Mouse (Mus musculus) embryonic fibroblast, embryonic 13.5 days (primary cell): ENCODE measurements around the gene Arhgap23. TPM values are rescaled to one million over a fixed set of nuclear protein-coding genes. Genes with fewer than 3 reads are reported as not detected.

Experiments used
- H3K27ac ChIP-seq: 2 replicates; pipeline ENCODE4 v1.5.1; 2012; ENCODE audit warnings: low read length, control low read depth, inconsistent platforms; ENCODE audit not compliant: insufficient read depth
- H3K4me1 ChIP-seq: 2 replicates; pipeline ENCODE4 v1.6.1; 2011; ENCODE audit warnings: low read length; ENCODE audit not compliant: control insufficient read depth, insufficient read depth
- H3K4me3 ChIP-seq: 2 replicates; pipeline ENCODE4 v1.5.1; 2011; ENCODE audit warnings: mild to moderate bottlenecking, control low read depth, low read length; ENCODE audit not compliant: insufficient read depth
- CTCF ChIP-seq: IDR thresholded peaks from 2 replicates; pipeline ENCODE4 v1.5.1; 2011; ENCODE audit warnings: mild to moderate bottlenecking, control low read depth, low read length, moderate library complexity, borderline replicate concordance; ENCODE audit not compliant: insufficient read depth
- POLR2A ChIP-seq: IDR thresholded peaks from 2 replicates; pipeline ENCODE4 v1.6.1; 2011; ENCODE audit warnings: low read depth, mild to moderate bottlenecking, control low read depth, low read length, moderate library complexity
- polyA plus RNA-seq: library from polyadenylated mRNA; stranded (reverse); fragments of >200 nt; gene quantifications from 2 replicates; pipeline ENCODE4 v1.2.4, GENCODE M21; 2011; ENCODE audit warnings: low read depth; ENCODE audit not compliant: missing spikeins, insufficient read length

The Arhgap23 gene
- polyA plus RNA-seq, 1 experiment: 49.2 TPM

DNA sequence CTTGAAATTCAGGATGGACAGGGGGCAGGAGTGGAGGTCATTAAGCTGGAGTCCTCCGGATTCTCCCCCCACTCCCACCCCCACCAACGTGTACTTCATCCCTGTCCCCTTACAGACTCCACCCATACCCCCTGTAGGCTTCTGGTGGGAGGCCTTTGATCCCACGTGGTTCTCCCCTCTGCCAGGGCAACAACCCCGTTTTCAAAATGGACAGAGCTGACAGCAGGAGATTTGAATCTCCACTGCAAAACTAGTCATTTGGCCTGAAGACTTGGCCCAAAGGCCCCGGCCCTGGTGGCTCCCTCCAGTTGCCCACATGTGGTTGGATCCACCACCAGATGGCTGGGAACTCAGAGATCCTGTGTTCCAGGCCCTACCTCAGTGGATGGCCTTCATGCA, 1.3 kb downstream of the Arhgap23 start:
- H3K4me1 ChIP-seq: peaks cover 9% of the 10 kb centered on the region; the same call in 1 of the 2 replicates
- peak overlapping the region; percentile 23; the same call in 1 of the 2 replicates for H3K27ac ChIP-seq
- peak overlapping the region; percentile 91 for H3K4me3 ChIP-seq
- TF ChIP-seq POLR2A: no peak
- no peak for TF ChIP-seq CTCF

DNA sequence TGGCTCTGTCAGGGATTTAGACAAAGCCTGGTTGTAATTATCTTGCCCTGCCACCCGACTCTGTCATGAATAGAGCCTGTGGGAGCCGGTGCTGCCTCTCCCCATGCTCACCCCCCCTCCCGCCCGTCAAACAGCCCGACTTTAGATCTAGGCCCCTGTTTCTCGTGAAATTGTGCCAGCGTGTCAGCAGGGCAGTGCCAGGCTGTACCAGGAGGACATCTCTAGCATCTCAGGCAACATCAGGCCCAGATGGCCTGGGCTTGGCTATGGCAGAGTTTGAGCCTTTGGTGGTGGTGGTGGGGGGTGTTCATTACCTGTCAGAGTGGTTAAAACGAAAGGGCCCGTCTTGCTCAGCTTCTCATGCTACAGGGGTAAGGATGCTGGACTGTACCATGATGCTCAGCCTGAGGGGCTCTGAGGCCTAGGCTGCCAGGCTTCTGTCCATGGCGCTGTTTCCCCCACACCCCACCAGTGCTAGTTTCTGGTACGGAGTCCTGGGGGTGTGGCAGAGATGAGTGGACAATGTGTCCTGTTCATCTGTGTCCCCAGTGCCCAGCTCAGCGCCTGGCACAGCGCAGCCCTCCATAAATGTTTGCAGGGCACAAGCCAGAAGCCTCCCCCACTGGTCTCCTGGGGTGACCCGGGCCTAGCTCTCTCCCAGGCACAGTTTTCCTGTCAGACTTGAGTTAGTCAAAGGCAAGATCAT, 3.7 kb downstream of the Arhgap23 start:
- H3K27ac ChIP-seq: no peak overlapping the region
- H3K4me1 ChIP-seq: peaks cover 9% of the 10 kb centered on the region; the same call in 1 of the 2 replicates
- no peak overlapping the region for H3K4me3 ChIP-seq
- no peak for TF ChIP-seq CTCF
- TF ChIP-seq POLR2A: no peak

DNA sequence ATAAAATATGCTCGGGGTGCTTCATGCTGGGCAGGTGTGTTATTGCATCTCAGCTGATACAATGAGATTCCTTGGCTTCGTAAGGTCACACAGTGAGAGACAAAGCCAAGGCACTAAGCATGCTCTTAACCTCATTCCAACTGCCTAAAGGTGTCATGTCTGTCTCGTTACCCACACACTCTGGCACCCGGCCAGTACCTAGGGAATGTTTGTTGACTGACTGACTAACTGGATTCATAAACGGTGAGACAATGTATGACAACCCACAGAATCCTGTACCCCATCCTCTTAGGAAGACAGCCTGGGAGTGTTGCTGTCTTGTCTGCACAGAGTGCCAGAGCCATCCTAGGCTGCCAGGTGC, 4.2 kb downstream of the Arhgap23 start:
- Histone ChIP-seq H3K27ac (no peak overlapping the region), H3K4me1 (peaks cover 9% of the 10 kb centered on the region; the same call in 1 of the 2 replicates), H3K4me3 (no peak overlapping the region)
- TF ChIP-seq CTCF: no peak
- TF ChIP-seq POLR2A: no peak

DNA sequence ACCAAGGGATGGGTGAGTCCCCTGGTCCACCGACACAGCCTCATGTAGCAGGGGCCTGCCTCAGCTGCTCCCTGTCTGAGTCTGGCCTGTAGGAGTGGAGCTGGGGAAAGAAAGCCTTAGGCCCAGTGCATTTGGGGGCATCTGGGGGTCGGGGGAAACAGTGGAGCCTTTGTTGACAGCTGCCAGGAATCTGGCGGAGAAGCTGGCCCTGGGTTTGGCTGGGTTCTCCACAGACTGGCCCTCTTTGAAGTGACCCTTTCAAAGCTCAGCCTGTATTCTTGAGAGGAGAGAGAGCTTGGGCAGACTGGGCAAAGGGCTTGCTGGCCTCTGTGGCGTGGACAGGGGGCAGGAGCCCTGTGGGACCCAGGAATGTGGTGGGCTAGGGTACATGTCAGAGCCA, 7.2 kb downstream of the Arhgap23 start:
- Histone ChIP-seq H3K27ac (no peak overlapping the region), H3K4me3 (no peak overlapping the region), H3K4me1 (peaks cover 14% of the 10 kb centered on the region)
- TF ChIP-seq POLR2A (no peak), CTCF (no peak)

DNA sequence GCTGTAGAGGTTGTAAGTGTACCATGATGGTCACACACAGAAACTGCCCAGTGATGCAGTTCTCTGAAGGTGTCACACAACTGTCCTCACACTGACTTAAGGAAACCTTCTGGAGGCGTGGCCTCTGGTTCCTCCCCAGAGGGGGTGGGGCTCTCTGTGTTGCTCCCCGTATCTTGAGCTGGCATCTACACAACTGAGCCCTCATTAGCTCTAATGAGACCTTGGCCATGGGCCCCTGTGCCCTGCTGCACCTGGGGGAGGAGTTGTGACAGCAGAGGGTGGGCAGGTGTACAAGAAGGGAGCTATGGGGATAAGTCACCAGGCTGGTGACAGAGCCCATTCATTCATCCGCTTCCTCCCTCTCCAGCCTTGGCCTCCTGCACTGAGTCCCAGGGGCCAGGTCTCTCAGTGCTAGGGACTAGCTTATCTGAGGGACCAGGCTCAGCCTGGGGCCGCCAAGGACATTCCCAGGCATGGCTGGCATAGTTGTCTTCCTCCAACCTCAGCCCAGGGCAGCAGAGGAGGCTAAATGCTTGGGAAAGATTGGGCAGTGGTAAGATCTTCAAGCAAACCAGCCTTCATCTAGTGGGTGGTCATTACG, 8.9 kb downstream of the Arhgap23 start:
- TF ChIP-seq CTCF (no peak), POLR2A (no peak)
- Histone ChIP-seq H3K4me1 (peaks cover 16% of the 10 kb centered on the region), H3K4me3 (no peak overlapping the region), H3K27ac (no peak overlapping the region)

DNA sequence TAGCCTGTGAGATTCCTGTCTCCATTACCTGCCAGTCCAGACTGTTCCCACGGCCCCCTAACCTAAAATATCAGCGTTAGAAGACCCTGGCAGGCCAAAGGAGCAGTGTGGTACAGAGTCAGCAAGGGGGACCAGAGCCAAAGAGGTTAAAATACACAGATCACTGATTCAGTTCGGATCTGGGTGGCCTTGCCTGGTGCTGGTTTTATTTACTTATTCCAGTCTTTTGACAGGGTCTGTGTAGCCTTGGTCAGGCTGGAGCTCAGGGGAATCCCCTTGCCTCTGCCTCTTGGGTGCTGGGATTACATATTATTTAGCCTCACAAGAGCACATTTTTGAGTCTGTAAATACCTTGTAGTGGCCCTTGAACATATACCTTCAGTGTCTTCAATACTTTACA, 9.5 kb downstream of the Arhgap23 start:
- Histone ChIP-seq H3K4me1 (peaks cover 21% of the 10 kb centered on the region), H3K4me3 (no peak overlapping the region), H3K27ac (no peak overlapping the region)
- TF ChIP-seq CTCF (no peak), POLR2A (no peak)

DNA sequence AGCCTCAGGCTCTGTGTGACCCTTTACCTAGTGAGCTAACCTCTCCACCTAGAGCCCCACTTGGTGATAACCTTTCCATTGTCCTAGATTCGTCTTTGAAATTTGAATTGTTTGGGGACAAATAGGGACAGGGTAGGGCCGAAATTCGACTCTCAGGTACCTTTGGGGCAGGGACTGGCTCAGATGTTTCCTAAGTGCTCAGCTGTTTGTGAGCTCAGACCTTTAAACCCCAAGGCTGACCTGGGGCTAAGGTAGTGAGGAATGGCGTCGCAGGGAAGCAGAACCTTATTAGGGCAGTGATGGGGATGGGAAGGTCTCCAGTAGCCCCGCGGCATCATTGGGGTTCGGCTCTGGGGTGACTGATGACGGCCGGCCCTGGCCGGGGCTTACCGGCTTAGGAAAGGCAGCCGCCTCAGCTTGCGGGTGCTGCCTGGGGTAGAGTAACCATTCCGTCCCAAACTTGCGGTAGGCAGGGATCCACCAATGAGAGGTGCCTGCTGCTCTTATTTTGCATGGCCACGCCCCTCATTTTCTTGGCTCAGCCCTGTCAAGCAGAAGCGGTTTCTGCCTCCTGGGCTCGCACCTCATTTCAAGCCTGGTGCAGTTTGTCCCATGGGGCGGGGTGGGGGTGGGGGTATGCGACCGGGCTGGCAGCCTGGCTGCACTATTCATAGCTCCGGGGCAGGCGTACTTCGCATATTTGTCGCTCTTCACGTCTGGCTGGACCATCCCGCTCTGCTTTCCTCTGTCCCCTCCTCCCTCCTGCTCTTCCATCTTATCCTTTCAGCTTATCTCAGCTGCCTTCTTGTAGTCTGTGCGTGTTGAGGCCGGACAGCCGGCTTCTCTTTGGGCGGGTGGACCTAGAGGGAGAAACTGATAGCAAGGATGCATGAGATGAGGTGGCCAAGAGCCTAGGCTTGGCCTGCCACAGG, 12.7 kb downstream of the Arhgap23 start:
- H3K27ac ChIP-seq: peak overlapping the region; percentile 89
- H3K4me3 ChIP-seq: no peak overlapping the region
- TF ChIP-seq POLR2A: no peak; the same call in 1 of the 2 replicates
- TF ChIP-seq CTCF: no peak
- H3K4me1 ChIP-seq: peaks cover 25% of the 10 kb centered on the region

DNA sequence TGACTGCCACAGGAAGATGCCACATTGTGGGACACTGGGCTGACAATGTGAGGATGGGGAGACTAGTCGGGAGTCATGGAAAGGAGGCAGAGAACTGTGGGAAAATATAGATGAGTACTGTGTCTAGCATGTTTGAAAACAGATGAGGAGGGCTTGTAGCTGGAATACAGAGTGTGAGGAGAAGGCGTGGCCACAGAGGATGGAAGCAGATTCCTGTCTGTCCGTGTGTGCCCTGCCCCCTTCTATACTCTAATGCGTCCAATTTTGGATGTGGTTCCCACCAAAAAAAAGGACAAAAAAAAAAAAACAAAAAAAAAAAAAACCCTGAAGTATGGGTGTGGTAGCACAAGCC, 13.4 kb downstream of the Arhgap23 start:
- no peak for TF ChIP-seq POLR2A
- TF ChIP-seq CTCF: no peak
- H3K4me3 ChIP-seq: no peak overlapping the region
- peaks cover 25% of the 10 kb centered on the region for H3K4me1 ChIP-seq
- H3K27ac ChIP-seq: peak overlapping the region; percentile 89

DNA sequence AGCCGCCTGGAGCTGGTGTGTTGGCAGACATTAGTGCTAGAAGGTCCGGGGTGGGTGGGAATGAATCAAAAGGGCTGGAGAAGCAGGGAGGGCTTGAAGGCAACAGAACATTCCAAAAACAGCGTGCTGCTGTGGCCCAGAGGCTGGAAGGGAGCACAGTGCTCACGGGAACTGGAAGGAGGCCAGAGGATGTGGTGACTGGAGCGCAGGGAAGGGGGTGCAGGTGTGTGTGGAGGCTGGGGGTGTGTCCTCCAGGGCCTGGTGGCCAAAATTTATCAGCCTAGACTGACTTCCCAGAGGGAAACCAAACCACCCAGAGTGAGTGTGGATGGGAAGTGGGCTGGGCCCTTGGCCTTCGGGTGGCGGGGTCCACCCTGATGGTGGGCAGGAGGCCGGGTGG, 14.3 kb downstream of the Arhgap23 start:
- TF ChIP-seq CTCF (no peak), POLR2A (no peak)
- Histone ChIP-seq H3K27ac (peak overlapping the region; percentile 89; the same call in 1 of the 2 replicates), H3K4me3 (no peak overlapping the region), H3K4me1 (peaks cover 25% of the 10 kb centered on the region)
